Mouse (Mus musculus): ENCODE data around the gene Fkbp15. TPM values are rescaled to one million over a fixed set of nuclear protein-coding genes. Genes with fewer than 3 reads are reported as not detected.

Fkbp15 gene
- polyA plus RNA-seq, 1 experiment: 22.1 TPM

DNA sequence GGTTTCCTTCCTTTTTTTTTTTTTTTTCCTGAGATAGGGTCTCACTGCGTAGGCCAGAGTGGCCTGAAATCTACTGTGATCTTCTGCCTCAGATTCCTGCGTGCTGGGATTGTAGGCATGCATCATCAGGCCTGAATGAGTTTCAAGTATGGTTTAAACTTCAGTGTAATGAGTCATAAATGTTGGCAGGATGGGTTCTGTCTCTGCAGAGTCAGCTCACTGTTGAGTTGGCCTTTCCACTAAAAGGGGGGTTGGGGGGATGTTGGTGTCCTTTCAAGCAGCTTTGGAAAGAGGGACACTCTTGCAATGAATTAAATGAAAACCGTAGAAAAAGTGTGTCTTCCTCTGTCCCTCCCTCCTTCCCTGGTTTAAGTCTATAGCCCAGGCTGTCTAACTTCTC, 38.6 kb upstream of the Fkbp15 start:
- H3K27me3 ChIP-seq (ENCODE audit: control insufficient read depth, insufficient read depth, low read length, poor library complexity, severe bottlenecking): no peaks in the 10 kb centered on the region
- TF ChIP-seq CTCF (IDR thresholded peaks at IDR 0.05; ENCODE audit: low read depth, low read length): no peak
- TF ChIP-seq EP300 (IDR thresholded peaks at IDR 0.05; ENCODE audit: insufficient read depth, low read depth, low read length): no peak
- no peak for TF ChIP-seq POLR2A (IDR thresholded peaks at IDR 0.05; ENCODE audit: insufficient read depth, low read length)
- no peak overlapping the region for H3K9ac ChIP-seq (ENCODE audit: low read depth, poor library complexity, severe bottlenecking)
- H3K9me3 ChIP-seq (replicated peaks; ENCODE audit: control insufficient read depth, insufficient read depth, low read length, poor library complexity, severe bottlenecking): no peaks in the 10 kb centered on the region
- no peaks in the 10 kb centered on the region for H3K4me1 ChIP-seq (ENCODE audit: control insufficient read depth, insufficient read depth, low read length)
- H3K27ac ChIP-seq (ENCODE audit: insufficient read depth, low read length): peak overlapping the region; percentile 76; the same call in 1 of the 2 replicates
- H3K4me3 ChIP-seq (ENCODE audit: low read depth, low read length): no peak overlapping the region
- peaks cover 58% of the 10 kb centered on the region for H3K36me3 ChIP-seq (ENCODE audit: control insufficient read depth, insufficient read depth, low read length, poor library complexity, severe bottlenecking)

DNA sequence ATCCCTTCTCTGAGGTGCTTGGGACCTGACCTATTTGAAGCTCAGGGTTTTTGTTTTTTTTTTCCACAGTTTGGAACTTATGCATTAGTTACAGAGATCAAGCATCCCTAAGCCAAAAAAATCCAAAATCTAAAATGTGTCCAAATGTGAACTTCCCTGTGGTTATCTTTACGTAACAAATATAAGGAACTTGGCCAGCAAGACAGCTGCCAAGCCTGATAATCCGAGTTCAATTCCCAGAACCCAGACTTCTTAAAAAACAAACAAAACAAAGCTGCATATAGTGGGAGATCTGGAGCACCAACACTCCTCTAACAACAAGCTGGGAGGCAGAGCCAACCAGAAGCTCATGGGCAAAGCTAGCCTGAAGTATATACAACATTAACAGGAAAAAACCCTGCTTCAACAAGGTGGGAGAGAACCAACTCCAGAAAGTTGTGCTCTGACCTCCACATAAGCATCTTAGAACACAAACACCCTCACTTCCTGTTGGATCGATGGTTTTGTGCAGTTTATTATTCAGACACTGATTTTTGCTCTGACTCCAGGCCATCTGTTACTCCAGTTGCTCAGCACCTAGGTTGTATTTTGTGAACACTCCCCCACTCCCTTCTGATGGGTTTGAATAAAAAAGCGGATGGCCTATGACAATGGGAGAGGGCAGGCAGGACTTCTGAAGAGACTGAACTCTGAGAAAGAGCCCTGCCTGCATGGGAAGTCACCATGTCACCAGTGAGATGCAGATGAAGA, 37.4 kb upstream of the Fkbp15 start:
- H3K4me1 ChIP-seq (ENCODE audit: control insufficient read depth, insufficient read depth, low read length): no peaks in the 10 kb centered on the region
- no peaks in the 10 kb centered on the region for H3K9me3 ChIP-seq (replicated peaks; ENCODE audit: control insufficient read depth, insufficient read depth, low read length, poor library complexity, severe bottlenecking)
- H3K4me3 ChIP-seq (ENCODE audit: low read depth, low read length): no peak overlapping the region
- H3K36me3 ChIP-seq (ENCODE audit: control insufficient read depth, insufficient read depth, low read length, poor library complexity, severe bottlenecking): peaks cover 58% of the 10 kb centered on the region
- H3K9ac ChIP-seq (ENCODE audit: low read depth, poor library complexity, severe bottlenecking): no peak overlapping the region
- no peaks in the 10 kb centered on the region for H3K27me3 ChIP-seq (ENCODE audit: control insufficient read depth, insufficient read depth, low read length, poor library complexity, severe bottlenecking)
- no peak for TF ChIP-seq POLR2A (IDR thresholded peaks at IDR 0.05; ENCODE audit: insufficient read depth, low read length)
- no peak for TF ChIP-seq EP300 (IDR thresholded peaks at IDR 0.05; ENCODE audit: insufficient read depth, low read depth, low read length)
- TF ChIP-seq CTCF (IDR thresholded peaks at IDR 0.05; ENCODE audit: low read depth, low read length): no peak
- no peak overlapping the region for H3K27ac ChIP-seq (ENCODE audit: insufficient read depth, low read length)

DNA sequence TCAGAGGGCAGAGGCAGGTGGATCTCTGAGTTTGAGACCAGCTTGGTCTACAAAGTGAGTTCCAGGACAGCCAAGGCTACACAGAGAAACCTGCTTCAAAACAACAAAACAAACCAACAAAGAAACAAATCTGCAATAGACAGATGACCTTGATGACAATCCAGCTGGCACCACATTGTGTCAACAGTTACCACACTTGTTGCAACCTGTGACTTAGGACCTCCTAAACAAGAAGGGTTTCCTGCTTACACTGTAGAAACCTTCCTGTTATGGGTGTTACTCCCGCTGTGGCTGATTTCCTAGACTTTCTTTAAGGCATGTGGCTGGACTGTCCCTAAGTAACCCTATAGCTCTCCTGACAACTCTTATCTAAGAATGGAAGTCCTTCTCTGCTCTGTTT, 35.5 kb upstream of the Fkbp15 start:
- H3K36me3 ChIP-seq (ENCODE audit: control insufficient read depth, insufficient read depth, low read length, poor library complexity, severe bottlenecking): peaks cover 41% of the 10 kb centered on the region
- no peaks in the 10 kb centered on the region for H3K9me3 ChIP-seq (replicated peaks; ENCODE audit: control insufficient read depth, insufficient read depth, low read length, poor library complexity, severe bottlenecking)
- no peak overlapping the region for H3K9ac ChIP-seq (ENCODE audit: low read depth, poor library complexity, severe bottlenecking)
- no peak overlapping the region for H3K27ac ChIP-seq (ENCODE audit: insufficient read depth, low read length)
- no peak for TF ChIP-seq POLR2A (IDR thresholded peaks at IDR 0.05; ENCODE audit: insufficient read depth, low read length)
- TF ChIP-seq EP300 (IDR thresholded peaks at IDR 0.05; ENCODE audit: insufficient read depth, low read depth, low read length): no peak
- no peak for TF ChIP-seq CTCF (IDR thresholded peaks at IDR 0.05; ENCODE audit: low read depth, low read length)
- H3K4me1 ChIP-seq (ENCODE audit: control insufficient read depth, insufficient read depth, low read length): no peaks in the 10 kb centered on the region
- H3K4me3 ChIP-seq (ENCODE audit: low read depth, low read length): no peak overlapping the region
- H3K27me3 ChIP-seq (ENCODE audit: control insufficient read depth, insufficient read depth, low read length, poor library complexity, severe bottlenecking): no peaks in the 10 kb centered on the region

DNA sequence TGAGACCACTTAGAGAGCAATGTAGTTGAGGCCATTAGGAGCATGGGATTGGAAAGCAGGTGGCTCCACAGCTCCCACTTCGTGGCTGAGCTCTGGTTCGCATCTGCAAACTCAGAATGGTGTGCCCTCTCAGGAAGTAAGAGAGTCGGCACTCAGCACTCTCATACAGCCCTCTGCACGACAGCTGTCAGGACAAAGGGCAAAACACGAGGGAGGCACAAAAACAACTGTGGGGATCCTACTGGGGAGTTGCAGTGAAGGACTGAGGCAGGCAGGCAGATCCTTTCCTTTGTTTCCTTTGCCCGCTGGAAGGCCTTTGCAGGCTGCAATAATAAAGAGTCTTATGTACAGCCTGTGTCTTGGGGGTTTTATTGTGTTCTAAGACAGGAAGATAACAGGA, 33.1 kb upstream of the Fkbp15 start:
- H3K36me3 ChIP-seq (ENCODE audit: control insufficient read depth, insufficient read depth, low read length, poor library complexity, severe bottlenecking): peaks cover 30% of the 10 kb centered on the region
- H3K9me3 ChIP-seq (replicated peaks; ENCODE audit: control insufficient read depth, insufficient read depth, low read length, poor library complexity, severe bottlenecking): no peaks in the 10 kb centered on the region
- TF ChIP-seq POLR2A (IDR thresholded peaks at IDR 0.05; ENCODE audit: insufficient read depth, low read length) (no peak), CTCF (IDR thresholded peaks at IDR 0.05; ENCODE audit: low read depth, low read length) (no peak), EP300 (IDR thresholded peaks at IDR 0.05; ENCODE audit: insufficient read depth, low read depth, low read length) (no peak)
- no peaks in the 10 kb centered on the region for H3K4me1 ChIP-seq (ENCODE audit: control insufficient read depth, insufficient read depth, low read length)
- no peak overlapping the region for H3K9ac ChIP-seq (ENCODE audit: low read depth, poor library complexity, severe bottlenecking)
- no peak overlapping the region for H3K4me3 ChIP-seq (ENCODE audit: low read depth, low read length)
- H3K27me3 ChIP-seq (ENCODE audit: control insufficient read depth, insufficient read depth, low read length, poor library complexity, severe bottlenecking): no peaks in the 10 kb centered on the region
- H3K27ac ChIP-seq (ENCODE audit: insufficient read depth, low read length): no peak overlapping the region

DNA sequence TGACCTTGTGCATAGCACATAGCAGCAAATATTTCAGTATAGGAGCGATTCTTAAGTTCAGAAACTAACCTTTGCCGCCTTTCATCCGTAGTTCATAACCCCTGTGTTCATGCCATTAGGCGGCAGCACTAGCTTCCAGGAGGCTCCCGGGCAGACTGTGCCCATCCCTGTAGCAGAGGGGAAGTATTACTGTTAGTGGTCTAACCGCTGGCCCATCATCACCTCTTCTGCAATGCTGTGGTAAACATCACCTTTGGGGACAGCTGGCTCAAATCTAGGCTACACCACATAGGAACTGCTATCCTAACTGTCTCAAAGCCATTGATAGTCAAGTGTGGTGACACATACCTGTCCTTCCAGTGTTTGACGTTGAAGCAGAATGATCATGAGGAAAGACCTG, 31.5 kb upstream of the Fkbp15 start:
- Histone ChIP-seq H3K9me3 (replicated peaks; ENCODE audit: control insufficient read depth, insufficient read depth, low read length, poor library complexity, severe bottlenecking) (no peaks in the 10 kb centered on the region), H3K27ac (ENCODE audit: insufficient read depth, low read length) (no peak overlapping the region), H3K27me3 (ENCODE audit: control insufficient read depth, insufficient read depth, low read length, poor library complexity, severe bottlenecking) (no peaks in the 10 kb centered on the region), H3K9ac (ENCODE audit: low read depth, poor library complexity, severe bottlenecking) (no peak overlapping the region), H3K4me3 (ENCODE audit: low read depth, low read length) (no peak overlapping the region), H3K4me1 (ENCODE audit: control insufficient read depth, insufficient read depth, low read length) (no peaks in the 10 kb centered on the region), H3K36me3 (ENCODE audit: control insufficient read depth, insufficient read depth, low read length, poor library complexity, severe bottlenecking) (peaks cover 19% of the 10 kb centered on the region)
- TF ChIP-seq EP300 (IDR thresholded peaks at IDR 0.05; ENCODE audit: insufficient read depth, low read depth, low read length) (no peak), POLR2A (IDR thresholded peaks at IDR 0.05; ENCODE audit: insufficient read depth, low read length) (no peak), CTCF (IDR thresholded peaks at IDR 0.05; ENCODE audit: low read depth, low read length) (no peak)
